Mouse (Mus musculus) embryonic fibroblast, embryonic 13.5 days (primary cell): ENCODE data around the gene Frmd6.

Experiments
- CTCF ChIP-seq: IDR thresholded peaks from 2 replicates; pipeline ENCODE4 v1.5.1; 2011; ENCODE audit warnings: mild to moderate bottlenecking, control low read depth, low read length, moderate library complexity, borderline replicate concordance; ENCODE audit not compliant: insufficient read depth
- POLR2A ChIP-seq: IDR thresholded peaks from 2 replicates; pipeline ENCODE4 v1.6.1; 2011; ENCODE audit warnings: low read depth, mild to moderate bottlenecking, control low read depth, low read length, moderate library complexity

GRCm38 (mm10) chr12:70904471-70904870 is 79.2 kb downstream of the Frmd6 start:
- no peak for TF ChIP-seq CTCF
- no peak for TF ChIP-seq POLR2A
